Mouse (Mus musculus) C2C12 (cell line): ENCODE results near the gene Senp7. TPM values are rescaled to one million over a fixed set of nuclear protein-coding genes. Genes with fewer than 3 reads are reported as not detected.
"Not testable (repeated sequence)": the region's sequence is repeated elsewhere in the genome, so short reads cannot be mapped to it uniquely, and the experiment has no call there.

Experiments
- H3K27me3 ChIP-seq: one replicate; pipeline ENCODE4 v1.6.1; 2011; ENCODE audit not compliant: control insufficient read depth, insufficient read depth, insufficient read length
- H3K36me3 ChIP-seq: one replicate; pipeline ENCODE4 v1.6.1; 2011; ENCODE audit not compliant: control insufficient read depth, insufficient read depth
- H3K4me3 ChIP-seq: one replicate; pipeline ENCODE4 v1.5.1; 2011; ENCODE audit warnings: mild to moderate bottlenecking, control low read depth; ENCODE audit not compliant: poor library complexity, insufficient read depth, severe bottlenecking
- H3K79me2 ChIP-seq: one replicate; pipeline ENCODE4 v1.6.1; 2011; ENCODE audit not compliant: control insufficient read depth, insufficient read depth
- H3K79me3 ChIP-seq: one replicate; pipeline ENCODE4 v1.6.1; 2011; ENCODE audit warnings: low read depth, control low read depth
- H3ac ChIP-seq: one replicate; pipeline ENCODE3; 2011; ENCODE audit warnings: low read depth; ENCODE audit not compliant: control insufficient read depth, insufficient read length
- CEBPB ChIP-seq: IDR thresholded peaks from one replicate; pipeline ENCODE4 v1.6.1; 2011; ENCODE audit warnings: low read depth, mild to moderate bottlenecking, control low read depth, moderate library complexity
- CTCF ChIP-seq: IDR thresholded peaks from one replicate; pipeline ENCODE4 v1.5.1; 2011; ENCODE audit not compliant: control insufficient read depth, insufficient read depth, insufficient read length
- FOSL1 ChIP-seq: IDR thresholded peaks from one replicate; pipeline ENCODE4 v1.8.0; 2011; ENCODE audit warnings: mild to moderate bottlenecking, low read length; ENCODE audit not compliant: poor library complexity, insufficient read depth, severe bottlenecking
- MAX ChIP-seq: IDR thresholded peaks from one replicate; pipeline ENCODE4 v1.6.1; 2011; ENCODE audit warnings: mild to moderate bottlenecking, control low read depth
- MYOD1 ChIP-seq: IDR thresholded peaks from one replicate; pipeline ENCODE4 v1.6.1; 2011; ENCODE audit warnings: low read depth; ENCODE audit not compliant: control insufficient read depth, insufficient read length
- MYOG ChIP-seq: IDR thresholded peaks from one replicate; pipeline ENCODE4 v1.6.1; 2011; ENCODE audit not compliant: control insufficient read depth, insufficient read length; ENCODE audit errors: extremely low read depth
- USF1 ChIP-seq: IDR thresholded peaks from one replicate; pipeline ENCODE4 v1.6.1; 2011; ENCODE audit warnings: low read depth, mild to moderate bottlenecking, control low read depth, moderate library complexity
- polyA plus RNA-seq: library from polyadenylated mRNA; unstranded; fragments of >200 nt; fragmentation: generic; extraction: Trizol; gene quantifications from one replicate; pipeline ENCODE4 v1.2.1, GENCODE M21; 2012; ENCODE audit warnings: missing spikeins

Gene Senp7
- polyA plus RNA-seq, 1 experiment: 3.4 TPM

GRCm38 (mm10) chr16:56072533-56072932 is 24.4 kb downstream of the Senp7 start:
- Histone ChIP-seq H3K27me3 (no peaks in the 10 kb centered on the region), H3K79me2 (peaks cover 12% of the 10 kb centered on the region), H3K79me3 (peaks cover 7% of the 10 kb centered on the region), H3K36me3 (no peaks in the 10 kb centered on the region), H3K4me3 (no peak overlapping the region), H3ac (no peak overlapping the region)
- TF ChIP-seq CEBPB (no peak), MAX (no peak), MYOD1 (no peak), FOSL1 (no peak), MYOG (no peak), CTCF (no peak), USF1 (no peak)

GRCm38 (mm10) chr16:56073150-56073549 is 25.0 kb downstream of the Senp7 start:
- not testable (repeated sequence) for H3ac ChIP-seq, H3K27me3 ChIP-seq, H3K79me3 ChIP-seq, H3K36me3 ChIP-seq, H3K4me3 ChIP-seq
- H3K79me2 ChIP-seq: peaks cover 19% of the 10 kb centered on the region

- TF ChIP-seq FOSL1 (no peak), MYOG (no peak), CTCF (no peak), USF1 (no peak), MAX (no peak), MYOD1 (no peak), CEBPB (no peak)
- Histone ChIP-seq H3K4me3 (no peak overlapping the region), H3K79me3 (peaks cover 10% of the 10 kb centered on the region), H3K79me2 (peaks cover 19% of the 10 kb centered on the region), H3ac (no peak overlapping the region), H3K36me3 (no peaks in the 10 kb centered on the region), H3K27me3 (no peaks in the 10 kb centered on the region)
Observed at GRCm38 (mm10) chr16:56074122-56074521, 26.0 kb downstream of the Senp7 start.

GRCm38 (mm10) chr16:56074565-56074964 is 26.4 kb downstream of the Senp7 start:
- TF ChIP-seq MYOD1: no peak
- no peak for TF ChIP-seq FOSL1
- Histone ChIP-seq H3K4me3 (no peak overlapping the region), H3ac (no peak overlapping the region), H3K27me3 (no peaks in the 10 kb centered on the region), H3K36me3 (no peaks in the 10 kb centered on the region), H3K79me2 (peaks cover 19% of the 10 kb centered on the region), H3K79me3 (peaks cover 10% of the 10 kb centered on the region)

- Histone ChIP-seq H3ac (peak overlapping the region; percentile 81), H3K36me3 (no peaks in the 10 kb centered on the region), H3K27me3 (no peaks in the 10 kb centered on the region), H3K79me3 (peaks cover 10% of the 10 kb centered on the region), H3K4me3 (peak overlapping the region; percentile 69), H3K79me2 (peaks cover 19% of the 10 kb centered on the region)
- no peak for TF ChIP-seq FOSL1
- TF ChIP-seq MYOD1: no peak
- no peak for TF ChIP-seq USF1
- no peak for TF ChIP-seq CEBPB
- no peak for TF ChIP-seq MYOG
- no peak for TF ChIP-seq CTCF
- no peak for TF ChIP-seq MAX
Observed at GRCm38 (mm10) chr16:56075222-56076111, 27.3 kb downstream of the Senp7 start.

- H3ac ChIP-seq: no peak overlapping the region
Observed at GRCm38 (mm10) chr16:56076121-56076869, 28.2 kb downstream of the Senp7 start.

More at GRCm38 (mm10) chr16:56076121-56076869, 28.2 kb downstream of the Senp7 start:
- TF ChIP-seq CTCF: no peak
- TF ChIP-seq MAX: no peak
- no peak for TF ChIP-seq FOSL1
- TF ChIP-seq CEBPB: no peak
- TF ChIP-seq MYOG: no peak
- no peak for TF ChIP-seq MYOD1
- no peak for TF ChIP-seq USF1
- no peaks in the 10 kb centered on the region for H3K36me3 ChIP-seq
- H3K79me2 ChIP-seq: peaks cover 19% of the 10 kb centered on the region
- H3K4me3 ChIP-seq: peak overlapping the region; percentile 69
- no peaks in the 10 kb centered on the region for H3K27me3 ChIP-seq
- peaks cover 10% of the 10 kb centered on the region for H3K79me3 ChIP-seq
